Mouse (Mus musculus) neural tube, embryonic 11.5 days (tissue): ENCODE measurements around the gene Il6ra. TPM values are rescaled to one million over a fixed set of nuclear protein-coding genes. Genes with fewer than 3 reads are reported as not detected.

Experiments
- ATAC-seq: fragments of 200-750 bp; cut with Nextera tagmentation; 2 replicates; pipeline ENCODE4 v1.8.0; 2017; ENCODE audit warnings: moderate number of reproducible peaks, mild to moderate bottlenecking, moderate TSS enrichment, moderate library complexity; ENCODE audit not compliant: insufficient read depth, low FRiP score, low TSS enrichment
- DNase-seq: peaks from one replicate; pipeline ENCODE4 v3.0.0-alpha.2; 2015; ENCODE audit warnings: low spot score
- H3K27ac ChIP-seq: fragments of 300-500 bp; sonication (generic); 2 replicates; pipeline ENCODE4 v1.5.1; 2014; ENCODE audit warnings: low read depth, mild to moderate bottlenecking, low read length
- H3K27me3 ChIP-seq: fragments of 300-500 bp; sonication (generic); 2 replicates; pipeline ENCODE4 v1.6.1; 2014; ENCODE audit warnings: mild to moderate bottlenecking, low read length, mixed read lengths; ENCODE audit not compliant: control insufficient read depth, insufficient read depth
- H3K36me3 ChIP-seq: fragments of 300-500 bp; sonication (generic); 2 replicates; pipeline ENCODE4 v1.6.1; 2014; ENCODE audit warnings: mild to moderate bottlenecking, low read length, moderate library complexity, mixed read lengths; ENCODE audit not compliant: control insufficient read depth, insufficient read depth
- H3K4me1 ChIP-seq: fragments of 300-500 bp; sonication (generic); 2 replicates; pipeline ENCODE4 v1.6.1; 2014; ENCODE audit warnings: low read length, mixed read lengths; ENCODE audit not compliant: control insufficient read depth, insufficient read depth
- H3K4me2 ChIP-seq: fragments of 300-500 bp; sonication (generic); 2 replicates; pipeline ENCODE4 v1.6.1; 2014; ENCODE audit warnings: low read depth, mild to moderate bottlenecking, moderate library complexity
- H3K4me3 ChIP-seq: fragments of 300-500 bp; sonication (generic); 2 replicates; pipeline ENCODE4 v1.5.1; 2014; ENCODE audit warnings: low read depth, low read length
- H3K9ac ChIP-seq: fragments of 300-500 bp; sonication (generic); 2 replicates; pipeline ENCODE4 v1.6.1; 2014; ENCODE audit warnings: mild to moderate bottlenecking, low read length
- H3K9me3 ChIP-seq: fragments of 300-500 bp; sonication (generic); 2 replicates; pipeline ENCODE4 v1.6.1; 2016; ENCODE audit warnings: low read length; ENCODE audit not compliant: control insufficient read depth
- WGBS: fragments of 180-500 bp; shearing (Covaris S2); extraction: QIAGEN DNeasy Blood & Tissue Kit; methylation state at CpG from one replicate; pipeline ENCODE4 v1.1.7; 2014; 5-methylcytosine and 5-hydroxymethylcytosine counted together
- polyA plus RNA-seq: library from polyadenylated mRNA; unstranded; fragments of >200 nt; fragmentation: Nextera tagmentation; extraction: Ambion mirVana; gene quantifications from 2 replicates; pipeline ENCODE4 v1.2.1, GENCODE M21; 2014

Il6ra gene
- 0.08 and 0.34 TPM in 2 replicates for polyA plus RNA-seq

GRCm38 (mm10) chr3:89912543-89913391, at the start of gene Il6ra:
Il6ra (minus strand) TSS chr3:89913196.
- 1% methylated on average over 74 of the region's 75 CpGs for WGBS
- peak within 1 kb of the TSS; percentile 59 for H3K9ac ChIP-seq
- H3K4me2 ChIP-seq: peak within 1 kb of the TSS; percentile 93
- peaks cover 6% of the 10 kb centered on the region for H3K4me1 ChIP-seq
- H3K9me3 ChIP-seq: no peaks in the 10 kb centered on the region
- no peak within 1 kb of the TSS for H3K27ac ChIP-seq
- H3K4me3 ChIP-seq: peak within 1 kb of the TSS; percentile 42
- DNase-seq: peak; percentile 74
- peak; percentile 74 for ATAC-seq
- H3K36me3 ChIP-seq: no peaks in the 10 kb centered on the region
- peaks cover 18% of the 10 kb centered on the region for H3K27me3 ChIP-seq

- WGBS: 7% methylated on average over 14 of the region's 14 CpGs
- DNase-seq (no peak), ATAC-seq (no peak)
- H3K27me3 ChIP-seq: no peaks in the 10 kb centered on the region
- peak overlapping the region; percentile 86 for H3K4me2 ChIP-seq
- peaks cover 6% of the 10 kb centered on the region; the same call in 1 of the 2 replicates for H3K36me3 ChIP-seq
- peak overlapping the region; percentile 85 for H3K27ac ChIP-seq
- H3K9ac ChIP-seq: peak overlapping the region; percentile 93
- H3K4me3 ChIP-seq: peak overlapping the region; percentile 97
- no peaks in the 10 kb centered on the region for H3K9me3 ChIP-seq
- peaks cover 25% of the 10 kb centered on the region for H3K4me1 ChIP-seq
Measured at GRCm38 (mm10) chr3:89962059-89962750, 49.2 kb upstream of the Il6ra start.

GRCm38 (mm10) chr3:89961436-89961835, 48.4 kb upstream of the Il6ra start:
- no peak for DNase-seq
- Histone ChIP-seq H3K4me1 (peaks cover 25% of the 10 kb centered on the region), H3K27ac (no peak overlapping the region), H3K4me2 (peak overlapping the region; percentile 93), H3K36me3 (peaks cover 7% of the 10 kb centered on the region), H3K4me3 (peak overlapping the region; percentile 97), H3K27me3 (no peaks in the 10 kb centered on the region), H3K9me3 (no peaks in the 10 kb centered on the region), H3K9ac (peak overlapping the region; percentile 93; the same call in 1 of the 2 replicates)
- no peak for ATAC-seq
- 64% methylated on average over 4 of the region's 4 CpGs for WGBS

GRCm38 (mm10) chr3:89960469-89960868, 47.5 kb upstream of the Il6ra start:
- Histone ChIP-seq H3K9me3 (no peaks in the 10 kb centered on the region), H3K4me2 (peak overlapping the region; percentile 93), H3K27me3 (no peaks in the 10 kb centered on the region), H3K9ac (peak overlapping the region; percentile 64), H3K4me3 (peak overlapping the region; percentile 55), H3K36me3 (peaks cover 7% of the 10 kb centered on the region), H3K27ac (no peak overlapping the region), H3K4me1 (peaks cover 25% of the 10 kb centered on the region)
- DNase-seq: peak; percentile 93
- WGBS: under 1% methylated on average over 30 of the region's 30 CpGs
- peak; percentile 88 for ATAC-seq

- no peaks in the 10 kb centered on the region for H3K9me3 ChIP-seq
- peaks cover 21% of the 10 kb centered on the region for H3K4me1 ChIP-seq
- no peak overlapping the region for H3K9ac ChIP-seq
- DNase-seq: no peak
- peak overlapping the region; percentile 93 for H3K4me2 ChIP-seq
- peaks cover 7% of the 10 kb centered on the region for H3K36me3 ChIP-seq
- peak overlapping the region; percentile 55; the same call in 1 of the 2 replicates for H3K4me3 ChIP-seq
- no peak for ATAC-seq
- H3K27ac ChIP-seq: no peak overlapping the region
- WGBS: 73% methylated on average over 4 of the region's 4 CpGs
- H3K27me3 ChIP-seq: no peaks in the 10 kb centered on the region
Measured at GRCm38 (mm10) chr3:89959435-89959834, 46.4 kb upstream of the Il6ra start.

GRCm38 (mm10) chr3:89957880-89958279, 44.9 kb upstream of the Il6ra start:
- Histone ChIP-seq H3K27me3 (no peaks in the 10 kb centered on the region), H3K9ac (no peak overlapping the region), H3K36me3 (peaks cover 14% of the 10 kb centered on the region), H3K9me3 (no peaks in the 10 kb centered on the region), H3K4me2 (no peak overlapping the region), H3K4me3 (no peak overlapping the region), H3K27ac (no peak overlapping the region), H3K4me1 (peaks cover 19% of the 10 kb centered on the region)
- no peak for ATAC-seq
- 93% methylated on average over 9 of the region's 9 CpGs for WGBS
- no peak for DNase-seq

- DNase-seq (no peak), ATAC-seq (no peak)
- H3K9ac ChIP-seq: no peak overlapping the region
- H3K4me1 ChIP-seq: peaks cover 12% of the 10 kb centered on the region
- WGBS: 92% methylated on average over 7 of the region's 7 CpGs
- peaks cover 21% of the 10 kb centered on the region for H3K36me3 ChIP-seq
- H3K9me3 ChIP-seq: no peaks in the 10 kb centered on the region
- no peaks in the 10 kb centered on the region for H3K27me3 ChIP-seq
- H3K4me2 ChIP-seq: no peak overlapping the region
- no peak overlapping the region for H3K4me3 ChIP-seq
- H3K27ac ChIP-seq: no peak overlapping the region
Measured at GRCm38 (mm10) chr3:89956177-89956971, 43.4 kb upstream of the Il6ra start.

- Histone ChIP-seq H3K27ac (no peak overlapping the region), H3K9ac (no peak overlapping the region), H3K36me3 (peaks cover 28% of the 10 kb centered on the region), H3K27me3 (no peaks in the 10 kb centered on the region), H3K9me3 (no peaks in the 10 kb centered on the region), H3K4me1 (no peaks in the 10 kb centered on the region), H3K4me3 (no peak overlapping the region), H3K4me2 (no peak overlapping the region)
- 9% methylated on average over 4 of the region's 4 CpGs for WGBS
- DNase-seq (peak; percentile 80), ATAC-seq (no peak)
Measured at GRCm38 (mm10) chr3:89953420-89953819, 40.4 kb upstream of the Il6ra start.
